Mouse (Mus musculus) cerebellum, adult 9-11 months (tissue): ENCODE measurements around the gene Gm28047.

Experiments used
- DNase-seq: peaks from one replicate; pipeline ENCODE4 v3.0.0; 2022

Gene Gm28047

GRCm38 (mm10) chr15:102546246-102546645, 78.6 kb downstream of the Gm28047 start:
- DNase-seq, result no peak

DNA sequence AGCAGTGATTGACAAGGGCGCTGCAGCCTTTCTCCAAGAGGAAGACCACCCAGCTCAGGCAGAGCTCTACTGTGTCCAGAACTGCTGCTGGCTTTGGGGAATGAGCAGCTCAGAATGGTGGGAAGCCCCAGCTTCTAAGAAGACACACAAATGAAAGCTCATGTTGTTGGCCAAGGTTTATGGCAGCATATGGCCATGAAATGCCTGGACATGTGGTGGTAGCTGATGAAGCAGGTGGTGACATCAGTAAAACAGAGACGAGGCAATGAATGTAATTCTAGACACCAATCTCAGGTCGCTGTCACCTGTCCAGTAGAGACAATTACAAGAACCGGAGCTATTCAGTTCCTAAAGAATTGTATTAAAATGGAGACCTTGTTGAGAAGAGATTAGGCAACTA, 80.1 kb downstream of the Gm28047 start:
- peak; percentile 97 for DNase-seq

GRCm38 (mm10) chr15:102533926-102534325, 90.9 kb downstream of the Gm28047 start:
- DNase-seq, result peak; percentile 38

- DNase-seq, result peak; percentile 86
Measured at GRCm38 (mm10) chr15:102532106-102532900, 92.6 kb downstream of the Gm28047 start.

DNA sequence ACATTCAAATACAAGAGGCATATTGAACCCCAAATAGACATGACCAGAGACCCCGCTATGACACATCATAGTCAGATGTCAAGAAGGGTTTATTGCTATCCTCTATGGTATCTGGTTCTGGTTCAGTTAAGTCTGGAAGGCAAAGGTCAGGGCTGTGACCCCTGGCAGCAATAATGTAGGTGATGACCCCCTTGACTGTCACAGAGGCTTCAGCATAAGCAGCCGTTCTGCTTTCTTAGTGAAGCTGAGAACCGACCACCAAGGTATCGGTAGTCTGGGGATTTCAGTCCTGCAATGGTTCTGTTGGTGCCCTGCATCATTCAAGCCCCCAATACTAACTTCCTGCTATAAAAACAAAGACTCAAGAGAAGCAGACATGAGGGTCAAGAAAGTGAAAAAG, 93.3 kb downstream of the Gm28047 start:
- peak; percentile 35 for DNase-seq

DNA sequence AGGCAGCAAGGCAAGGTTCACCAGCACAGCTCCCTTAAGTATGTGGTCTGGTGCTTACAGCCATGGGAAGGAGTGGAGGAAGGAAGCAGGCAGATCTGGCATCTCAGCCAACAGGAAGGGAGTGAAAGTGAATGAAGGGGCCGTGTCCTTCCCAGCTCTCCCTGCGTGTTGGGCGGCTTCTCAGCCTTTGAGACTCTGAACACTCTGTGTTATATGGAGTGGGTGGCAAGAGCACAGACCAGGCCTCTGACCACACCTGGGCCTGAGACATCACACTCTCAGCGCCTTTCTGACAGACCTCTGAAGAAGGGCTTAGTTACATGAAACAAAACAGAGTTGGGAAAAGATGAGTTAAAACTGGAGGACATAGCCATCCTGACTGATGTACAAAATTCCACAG, 94.3 kb downstream of the Gm28047 start:
- DNase-seq, result no peak

DNA sequence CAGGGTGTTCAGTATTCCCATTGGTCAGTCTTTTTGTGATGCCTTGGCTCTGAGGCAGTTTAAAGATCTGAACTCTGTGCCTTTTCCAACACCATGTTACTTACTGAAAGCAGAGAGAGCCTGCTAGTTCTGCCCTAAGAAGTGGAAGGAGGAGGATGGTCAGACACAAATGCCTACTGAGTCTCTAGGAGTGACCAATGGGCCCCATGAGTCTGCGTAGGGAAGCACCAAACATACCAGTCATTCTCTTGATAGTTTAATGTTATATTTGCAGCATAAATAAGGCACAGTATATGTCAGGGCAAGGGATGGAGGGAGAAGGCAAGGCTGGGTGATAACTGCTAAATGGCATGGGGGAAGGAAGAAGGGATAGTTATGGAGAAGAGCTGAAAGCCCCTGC, 96.5 kb downstream of the Gm28047 start:
- DNase-seq, result no peak

DNA sequence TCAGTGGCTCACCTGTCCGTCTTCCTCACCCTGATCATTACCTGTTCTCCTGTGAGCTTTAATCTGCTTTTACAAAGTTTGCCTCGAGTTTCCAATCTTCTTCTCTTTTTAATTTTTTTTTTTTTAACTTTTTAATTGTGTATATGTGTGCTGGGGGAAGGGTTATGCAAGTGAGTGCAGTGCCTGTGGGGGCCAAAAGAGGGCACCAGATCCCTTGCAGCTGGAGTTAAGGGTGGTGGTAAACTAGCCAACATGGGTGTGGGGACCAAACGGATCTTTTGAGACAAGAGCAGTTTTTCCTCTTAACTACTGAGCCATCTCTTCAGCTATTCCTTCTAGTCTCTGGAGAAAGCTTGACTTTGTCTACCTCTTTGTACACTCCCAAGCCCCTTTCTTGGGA, 96.9 kb downstream of the Gm28047 start:
- no peak for DNase-seq

GRCm38 (mm10) chr15:102526111-102527002, 98.5 kb downstream of the Gm28047 start:
- peak; percentile 14 for DNase-seq

GRCm38 (mm10) chr15:102524892-102525485, 99.9 kb downstream of the Gm28047 start, which contains the start of gene Npff:
Gene Npff, minus strand, starts transcription at chr15:102524942.
- peak; percentile 86 for DNase-seq

- DNase-seq, result peak; percentile 51
Measured at GRCm38 (mm10) chr15:102521480-102521879, 103.4 kb downstream of the Gm28047 start.

- DNase-seq, result peak; percentile 77
Measured at GRCm38 (mm10) chr15:102520416-102520815, 104.5 kb downstream of the Gm28047 start.

GRCm38 (mm10) chr15:102519211-102520141, 105.4 kb downstream of the Gm28047 start:
- DNase-seq, result peak; percentile 41

GRCm38 (mm10) chr15:102518859-102519201, 106.0 kb downstream of the Gm28047 start:
- DNase-seq, result no peak

GRCm38 (mm10) chr15:102517976-102518858, 106.7 kb downstream of the Gm28047 start, which contains the start of gene Tarbp2:
Gene Tarbp2, plus strand, starts transcription at chr15:102518192.
- peak; percentile 100 for DNase-seq

GRCm38 (mm10) chr15:102517631-102517975, 107.3 kb downstream of the Gm28047 start:
- DNase-seq, result no peak

GRCm38 (mm10) chr15:102516728-102517404, 108.0 kb downstream of the Gm28047 start, which contains the start of gene Map3k12:
Gene Map3k12, minus strand, starts transcription at chr15:102517064.
- DNase-seq, result peak; percentile 92

DNA sequence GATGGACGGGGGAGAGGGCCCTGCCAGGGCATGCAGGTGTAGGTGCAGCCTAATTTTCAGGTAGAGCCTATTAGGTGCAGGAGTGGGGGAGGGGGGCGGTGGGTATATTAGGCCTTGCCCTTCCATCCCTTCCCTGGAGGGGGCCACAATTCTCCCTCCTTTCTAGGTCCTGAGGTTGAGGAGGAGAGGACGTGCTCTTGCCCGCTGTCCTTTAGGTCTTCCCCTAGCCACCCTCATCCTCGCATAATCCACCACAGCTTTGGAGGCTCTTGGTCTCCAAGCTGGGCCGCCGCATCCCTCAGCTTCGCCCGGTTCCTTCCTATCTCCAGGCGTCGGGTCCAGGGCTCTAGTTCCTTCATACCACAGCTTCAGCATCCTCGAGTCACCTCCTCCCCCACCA, 108.6 kb downstream of the Gm28047 start:
- no peak for DNase-seq

DNA sequence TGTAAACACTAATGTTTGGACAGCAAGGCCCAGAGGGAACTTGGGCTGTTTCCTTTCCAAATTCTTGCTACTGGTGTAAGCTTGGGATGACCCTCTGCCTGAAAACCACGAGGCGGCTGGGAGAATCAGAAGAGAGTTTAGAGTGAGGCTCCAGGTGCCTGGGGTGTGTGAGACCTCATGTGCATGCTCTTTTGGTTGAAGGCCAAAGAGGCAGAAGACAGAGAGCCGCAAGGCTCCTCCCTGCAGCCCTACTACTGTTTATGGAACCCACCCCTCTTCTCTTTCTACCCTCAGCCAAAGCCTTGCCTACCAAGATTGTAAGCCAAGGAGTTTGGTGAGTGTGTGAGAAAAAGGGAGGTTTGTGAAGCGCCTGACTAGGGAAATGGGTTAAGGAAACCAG, 109.1 kb downstream of the Gm28047 start:
- peak; percentile 80 for DNase-seq

DNA sequence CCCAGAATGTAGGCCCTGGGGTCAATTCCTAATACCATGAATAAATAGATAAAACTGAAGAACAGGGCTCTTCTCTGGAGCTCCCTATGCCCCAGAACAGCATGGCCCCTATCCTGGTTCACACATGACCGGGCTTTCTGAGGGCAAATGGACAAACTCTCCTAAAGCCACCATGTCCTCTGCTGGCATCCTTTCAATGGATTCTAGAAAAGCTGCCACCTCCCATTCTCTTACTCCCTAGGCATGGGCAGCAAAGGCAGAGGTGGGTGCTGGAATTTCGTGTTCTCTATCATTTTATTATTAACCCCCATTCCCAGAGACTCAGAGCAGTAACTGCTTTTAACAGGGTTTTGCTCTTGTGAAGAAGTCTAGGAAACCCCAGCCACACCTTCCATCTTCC, 109.6 kb downstream of the Gm28047 start:
- peak; percentile 56 for DNase-seq

- no peak for DNase-seq
Measured at GRCm38 (mm10) chr15:102513004-102513403, 111.9 kb downstream of the Gm28047 start.
